Mouse (Mus musculus) gastrocnemius, adult 2 months (tissue): ENCODE results near the gene Ski. TPM values are rescaled to one million over a fixed set of nuclear protein-coding genes. Genes with fewer than 3 reads are reported as not detected.

Source experiments
- DNase-seq: peaks from one replicate; pipeline ENCODE4 v3.0.0; 2022
- H3K27ac ChIP-seq: fragments of 200-600 bp; 2 replicates; pipeline ENCODE4 v1.8.1; 2022; ENCODE audit warnings: mild to moderate bottlenecking
- H3K4me3 ChIP-seq: fragments of 200-600 bp; 2 replicates; pipeline ENCODE4 v1.8.1; 2022; ENCODE audit warnings: mild to moderate bottlenecking, moderate library complexity
- CTCF ChIP-seq: fragments of 200-600 bp; IDR thresholded peaks from 2 replicates; pipeline ENCODE4 v1.8.1; 2022; ENCODE audit warnings: antibody characterized with exemption, mild to moderate bottlenecking, moderate library complexity
- intact Hi-C: fragments of 180-260 bp; cut with DNase I; formaldehyde crosslinking; loops from one replicate; pipeline ENCODE4 v1.15.1; 2025
- total RNA-seq, 2 experiments: library from RNA; stranded (reverse); gene quantifications; 2 replicates each; pipeline ENCODE4 v1.2.3; 2021

The Ski gene
- total RNA-seq, 2 experiments from 2014 or later: 28.5 to 35.6 TPM

DNA sequence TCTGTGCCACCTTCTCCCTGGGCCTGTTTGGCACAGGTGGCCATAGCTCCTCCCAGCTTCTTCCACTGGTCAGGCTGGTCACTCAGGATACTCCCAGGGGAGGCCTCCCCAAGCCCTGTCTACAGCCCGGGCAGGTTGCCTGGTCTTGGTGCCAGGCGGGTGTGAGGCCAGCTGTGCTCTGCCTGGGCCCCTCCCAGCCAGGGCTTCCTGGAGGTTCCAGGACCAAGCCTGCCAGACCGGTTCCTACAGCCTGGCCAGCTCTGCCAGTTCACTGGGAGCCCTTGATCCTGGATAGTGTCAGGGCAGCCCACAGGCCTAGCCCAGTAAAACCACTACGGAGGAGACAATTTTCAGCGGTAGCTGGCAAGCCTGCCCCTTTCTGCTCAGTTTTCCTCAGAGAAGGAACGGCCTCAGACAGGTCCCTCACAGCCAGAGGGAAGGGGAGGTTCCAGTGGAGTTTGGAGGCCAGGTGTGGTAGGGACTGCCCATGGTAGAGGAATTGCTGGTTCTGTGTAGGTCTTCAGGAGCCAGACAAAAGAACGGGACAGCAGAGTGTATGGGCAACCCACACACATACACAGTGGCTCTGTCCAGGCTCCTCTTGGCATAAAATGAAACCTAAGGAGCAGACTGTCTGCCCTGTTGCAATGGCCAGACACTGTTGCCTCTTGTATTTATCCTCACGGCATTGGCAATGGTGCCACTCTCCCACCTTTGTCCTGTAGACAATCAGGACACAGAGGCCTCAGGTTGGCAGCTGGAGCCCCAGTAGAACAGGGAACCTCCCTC is 73.3 kb downstream of the Ski start:
- no peak for TF ChIP-seq CTCF
- intact Hi-C loops: loop anchor here (5.0 kb wide), 1 partner anchor 73 kb away; the partner anchor contains the start of gene Ski
- H3K27ac ChIP-seq: peak overlapping the region; percentile 93
- H3K4me3 ChIP-seq: no peak overlapping the region
- peak; percentile 96 for DNase-seq

DNA sequence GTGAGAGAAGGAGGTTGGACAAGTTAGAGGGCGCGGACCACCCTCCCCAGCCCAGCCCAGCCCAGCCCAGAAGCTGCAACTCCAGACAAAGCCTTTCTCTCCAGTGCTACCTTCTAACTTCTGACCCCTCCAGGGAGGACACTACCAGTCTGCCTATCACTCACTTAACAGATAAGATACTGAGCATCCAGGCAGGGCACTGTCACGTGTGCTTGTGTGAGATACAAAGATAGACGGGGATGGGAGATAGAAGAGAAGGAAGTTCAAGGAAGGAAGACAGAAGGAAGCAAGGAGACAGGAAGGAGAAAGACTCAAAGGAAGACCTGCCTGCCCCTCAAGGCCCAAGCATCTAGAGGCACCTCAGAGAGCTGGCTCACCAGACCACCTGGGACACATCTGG is 73.9 kb downstream of the Ski start:
- intact Hi-C loops: loop anchor here (5.0 kb wide), 1 partner anchor 74 kb away; the partner anchor contains the start of gene Ski
- Histone ChIP-seq H3K4me3 (no peak overlapping the region), H3K27ac (peak overlapping the region; percentile 93)
- DNase-seq: no peak
- TF ChIP-seq CTCF: no peak

DNA sequence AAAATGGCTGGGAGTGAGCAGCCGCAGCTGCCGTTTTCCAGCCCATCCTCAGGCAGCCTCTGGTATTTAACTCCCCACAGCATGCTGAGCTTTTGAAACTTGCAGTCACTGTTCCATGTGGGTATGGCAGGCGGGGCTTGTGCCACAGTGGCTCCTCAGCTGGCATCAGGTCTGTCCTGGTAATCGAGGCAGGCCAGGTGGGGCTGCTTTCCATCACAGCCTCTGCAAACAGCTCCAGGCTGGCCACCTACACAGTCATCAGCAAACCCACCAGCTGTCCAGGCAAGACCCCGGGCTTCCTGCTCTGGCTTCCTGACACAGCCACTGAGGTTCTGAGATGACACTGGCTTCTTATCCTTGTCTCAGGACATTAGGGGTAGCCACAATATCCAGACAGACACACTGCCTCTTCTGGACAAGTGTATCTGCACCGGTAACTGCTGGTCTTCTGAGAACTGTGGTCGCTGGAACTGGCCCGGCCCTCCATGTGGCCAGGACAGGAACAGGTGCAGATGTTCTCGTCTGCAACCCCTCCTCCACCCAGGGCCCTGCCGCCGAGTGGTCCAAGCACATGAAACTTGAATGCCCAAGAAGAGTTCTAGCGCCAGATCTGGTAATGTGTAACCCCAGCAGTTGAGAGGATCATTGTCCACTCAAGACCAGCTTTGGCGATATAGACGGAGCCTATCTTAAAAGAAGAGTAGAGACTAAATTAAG is 76.1 kb downstream of the Ski start:
- H3K27ac ChIP-seq: peak overlapping the region; percentile 90
- no peak for TF ChIP-seq CTCF
- no peak overlapping the region for H3K4me3 ChIP-seq
- intact Hi-C loops: loop anchor here (5.0 kb wide), 1 partner anchor 76 kb away; the partner anchor contains the start of gene Ski
- no peak for DNase-seq

DNA sequence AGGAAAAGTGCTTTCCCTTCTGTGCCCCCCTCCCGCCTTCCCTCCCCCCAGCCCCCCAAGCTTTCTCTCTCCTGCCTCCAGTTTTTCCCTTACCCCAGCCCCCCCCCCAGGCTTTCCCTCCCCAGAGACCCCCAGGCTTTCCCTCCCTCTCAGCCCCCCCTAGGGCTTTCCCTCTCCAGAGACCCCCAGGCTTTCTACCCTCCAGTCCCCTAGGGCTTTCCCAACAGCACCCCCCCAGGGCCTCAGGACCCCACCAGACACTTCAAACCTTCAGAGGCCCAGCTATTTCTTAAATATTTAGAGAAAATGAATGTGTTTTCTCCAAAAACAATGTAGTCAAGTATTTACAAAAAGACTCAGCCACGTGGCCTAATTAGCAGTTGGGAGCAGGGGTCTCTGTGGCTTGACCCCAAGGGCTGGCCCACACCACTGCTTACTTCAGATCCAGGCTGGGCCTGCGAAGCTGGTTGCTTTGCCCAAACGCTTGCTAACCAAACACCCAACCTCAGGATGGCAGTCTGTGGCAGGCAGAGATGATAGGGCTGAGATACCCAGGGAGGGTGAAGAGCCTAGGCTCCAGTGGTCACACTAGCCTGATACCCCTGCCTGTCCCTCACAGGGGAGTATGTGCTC is 77.7 kb downstream of the Ski start:
- peak overlapping the region; percentile 90 for H3K27ac ChIP-seq
- DNase-seq: no peak
- intact Hi-C loops: loop anchor here (5.0 kb wide), 1 partner anchor 78 kb away; the partner anchor contains the start of gene Ski
- no peak overlapping the region for H3K4me3 ChIP-seq
- TF ChIP-seq CTCF: no peak

DNA sequence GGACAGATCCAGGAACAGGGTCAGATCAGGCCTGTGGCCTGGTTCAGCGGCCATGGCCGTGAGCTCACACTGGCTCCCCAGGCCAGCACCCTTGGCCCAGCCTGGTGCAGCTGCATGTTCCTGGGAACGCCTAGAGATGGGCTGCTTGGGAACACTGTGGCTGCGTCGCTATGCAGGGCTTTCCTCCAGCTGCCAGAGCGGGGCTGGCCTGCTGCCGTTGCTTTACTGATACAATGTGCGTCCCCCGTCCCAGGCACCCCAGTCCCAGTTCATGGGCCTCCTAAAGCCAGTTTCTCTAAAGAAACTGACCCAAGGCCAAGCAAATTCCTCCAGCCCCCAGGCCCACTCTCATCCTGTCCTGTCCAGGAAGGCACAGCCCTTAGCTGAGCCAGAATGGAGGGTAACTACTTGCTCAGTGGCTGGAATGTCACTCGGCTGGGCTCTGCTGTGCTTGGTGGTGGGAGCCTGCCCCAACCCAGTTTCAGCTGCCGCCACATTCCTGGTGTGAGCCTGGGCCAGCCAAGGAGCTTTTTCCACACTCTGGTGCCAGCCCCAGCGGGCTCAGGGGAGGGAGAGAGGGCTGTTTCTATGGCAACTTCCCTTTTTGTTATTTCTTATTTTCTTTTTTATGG is 78.4 kb downstream of the Ski start:
- intact Hi-C loops: no loop called here
- DNase-seq: peak; percentile 91
- TF ChIP-seq CTCF: no peak

DNA sequence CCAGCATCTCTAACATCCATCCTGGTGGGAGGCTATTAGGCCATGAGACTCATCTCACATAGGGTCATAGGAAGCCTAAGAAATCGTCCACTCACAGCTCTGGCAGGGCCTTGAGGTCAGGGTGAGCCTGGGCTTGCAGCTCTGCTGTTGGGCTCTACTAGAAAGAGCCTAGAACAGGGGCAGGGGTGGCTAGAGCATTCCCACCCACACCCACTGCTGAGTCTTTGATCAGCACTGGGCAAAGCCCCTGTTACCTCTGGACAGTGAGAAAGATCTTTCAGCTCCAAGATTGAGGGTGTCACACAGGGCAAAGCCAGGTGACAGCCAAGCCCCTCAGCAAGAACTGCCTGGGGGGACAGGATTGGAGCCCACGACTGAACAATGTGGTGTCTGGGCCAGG is 79.0 kb downstream of the Ski start:
- H3K4me3 ChIP-seq: peak overlapping the region; percentile 17
- peak overlapping the region; percentile 90 for H3K27ac ChIP-seq
- TF ChIP-seq CTCF: no peak
- DNase-seq: no peak
- intact Hi-C loops: no loop called here

More for the DNA sequence above, 78.4 kb downstream of the Ski start:
- Histone ChIP-seq H3K4me3 (peak overlapping the region; percentile 17), H3K27ac (peak overlapping the region; percentile 90)

DNA sequence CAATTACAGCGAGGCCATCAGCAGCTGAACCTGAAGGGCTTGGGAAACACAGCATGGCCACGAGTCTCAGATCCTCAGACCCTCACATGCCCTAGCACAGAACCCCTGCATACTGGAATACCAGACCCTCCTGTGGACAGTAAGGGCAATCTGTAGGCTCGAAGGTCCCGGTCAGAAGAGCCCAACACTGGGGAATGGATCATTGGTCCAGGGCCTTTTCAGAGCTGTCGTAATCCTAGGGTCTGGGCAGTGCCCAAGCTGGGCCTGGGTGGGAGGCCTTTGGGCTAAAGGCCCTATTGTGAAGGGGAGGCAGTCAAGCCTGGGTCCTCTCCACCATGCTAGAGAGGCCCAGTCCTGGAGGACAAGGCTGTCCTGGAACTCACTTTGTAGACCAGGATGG is 79.6 kb downstream of the Ski start:
- TF ChIP-seq CTCF: no peak
- no peak overlapping the region for H3K4me3 ChIP-seq
- DNase-seq: no peak
- intact Hi-C loops: no loop called here
- peak overlapping the region; percentile 90 for H3K27ac ChIP-seq

DNA sequence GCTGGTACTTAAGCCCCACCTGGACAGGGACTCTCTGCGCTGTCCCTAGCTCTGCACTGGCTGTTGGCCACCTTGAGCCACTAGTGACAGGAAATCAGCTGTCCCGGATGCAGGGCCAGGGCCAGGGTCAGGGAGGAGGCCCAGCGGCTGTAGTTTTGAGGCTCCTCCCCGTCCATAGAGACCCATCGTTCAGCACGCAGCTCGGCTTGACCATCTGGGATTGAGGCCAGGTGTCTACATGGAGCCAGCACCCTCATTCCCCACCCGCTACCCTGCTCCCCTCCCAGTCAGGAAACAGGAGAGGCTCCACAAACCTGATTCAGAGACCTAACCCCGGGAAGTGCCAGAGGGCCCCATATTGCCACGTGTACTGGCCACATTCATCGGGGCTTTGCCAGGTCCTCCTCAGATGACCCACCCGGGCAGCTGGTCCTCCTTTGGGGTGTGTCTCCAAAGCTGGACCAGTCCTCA is 81.6 kb downstream of the Ski start:
- Histone ChIP-seq H3K4me3 (peak overlapping the region; percentile 57), H3K27ac (peak overlapping the region; percentile 90)
- TF ChIP-seq CTCF: no peak
- DNase-seq: peak; percentile 94
- intact Hi-C loops: no loop called here

DNA sequence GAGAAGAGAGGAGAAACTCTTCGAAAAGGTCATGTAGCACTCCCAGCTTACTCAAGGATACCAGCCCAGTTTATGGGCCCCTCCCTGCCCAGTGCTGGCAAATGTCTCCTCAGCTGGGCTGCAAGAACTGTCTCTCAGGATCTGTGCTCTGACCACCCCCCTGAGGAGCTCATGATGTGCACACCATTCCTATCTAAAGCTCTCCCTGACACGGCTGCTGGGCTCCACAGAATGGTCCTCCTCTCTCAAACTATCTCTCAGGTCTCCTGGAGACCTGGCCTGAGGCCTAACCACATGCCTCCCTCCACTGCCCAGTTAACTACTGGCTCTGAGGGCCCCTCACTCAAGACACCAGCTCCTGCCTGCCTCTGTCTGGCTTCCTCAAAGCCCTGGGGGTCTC is 82.2 kb downstream of the Ski start:
- Histone ChIP-seq H3K4me3 (peak overlapping the region; percentile 57), H3K27ac (peak overlapping the region; percentile 90)
- DNase-seq: peak; percentile 59
- no peak for TF ChIP-seq CTCF
- intact Hi-C loops: no loop called here

DNA sequence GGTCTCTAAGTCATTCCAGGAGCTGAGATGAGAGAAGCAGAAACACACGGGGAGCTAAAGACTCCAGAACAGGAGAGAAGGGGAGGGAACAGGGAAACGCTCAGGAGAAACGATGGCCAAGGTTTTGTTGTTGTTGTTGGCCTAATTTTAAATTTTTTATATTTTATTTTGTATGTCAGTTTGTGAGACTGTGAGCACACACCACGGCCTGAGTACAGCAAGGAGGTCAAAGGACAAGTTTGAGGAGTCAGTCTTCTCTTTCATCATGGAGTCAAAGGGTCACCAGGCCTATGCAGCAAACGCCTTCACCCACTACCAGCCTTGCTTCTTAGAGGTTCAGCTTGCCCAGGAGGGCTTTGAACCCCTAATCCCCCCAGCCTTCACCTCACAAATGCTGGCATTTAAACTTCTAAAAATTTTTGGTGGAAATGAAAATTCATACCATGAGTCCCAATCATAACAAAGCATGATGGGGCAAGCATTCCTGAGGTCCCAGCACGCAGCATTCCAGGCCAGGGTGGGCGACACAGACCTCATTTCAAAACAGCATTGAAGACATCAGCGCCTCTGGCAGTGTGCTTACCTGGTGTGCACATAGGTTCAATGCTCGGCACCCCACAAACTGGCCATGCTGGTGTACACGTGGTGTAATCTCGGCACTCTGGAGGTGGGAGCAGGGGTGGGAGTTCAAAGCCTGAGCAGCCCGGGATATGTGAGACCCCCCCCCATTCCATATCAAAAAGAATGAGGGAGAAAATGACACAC is 82.9 kb downstream of the Ski start:
- DNase-seq: no peak
- intact Hi-C loops: no loop called here
- TF ChIP-seq CTCF: no peak
- peak overlapping the region; percentile 90 for H3K27ac ChIP-seq
- H3K4me3 ChIP-seq: no peak overlapping the region

DNA sequence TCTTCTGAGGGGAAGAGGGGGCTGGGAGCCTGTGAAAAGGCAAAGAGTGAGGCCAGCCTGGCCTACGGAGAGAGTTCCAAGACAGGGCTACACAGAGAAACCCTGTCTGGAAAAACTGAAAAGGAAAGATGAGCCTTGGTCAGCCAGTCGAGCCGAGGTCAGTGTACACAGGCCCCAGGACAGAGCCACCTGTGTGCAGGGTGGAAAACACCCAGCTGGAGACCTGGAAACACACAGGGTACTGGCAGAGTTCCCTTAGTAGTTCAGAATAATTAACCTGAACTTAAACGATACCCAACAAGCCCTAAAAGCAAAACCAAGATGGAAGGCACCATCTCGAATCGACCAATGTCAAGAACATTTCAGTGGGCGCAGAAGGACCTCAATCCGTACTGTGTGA is 83.9 kb downstream of the Ski start:
- no peak for TF ChIP-seq CTCF
- no peak for DNase-seq
- peak overlapping the region; percentile 90 for H3K27ac ChIP-seq
- no peak overlapping the region for H3K4me3 ChIP-seq
- intact Hi-C loops: no loop called here

DNA sequence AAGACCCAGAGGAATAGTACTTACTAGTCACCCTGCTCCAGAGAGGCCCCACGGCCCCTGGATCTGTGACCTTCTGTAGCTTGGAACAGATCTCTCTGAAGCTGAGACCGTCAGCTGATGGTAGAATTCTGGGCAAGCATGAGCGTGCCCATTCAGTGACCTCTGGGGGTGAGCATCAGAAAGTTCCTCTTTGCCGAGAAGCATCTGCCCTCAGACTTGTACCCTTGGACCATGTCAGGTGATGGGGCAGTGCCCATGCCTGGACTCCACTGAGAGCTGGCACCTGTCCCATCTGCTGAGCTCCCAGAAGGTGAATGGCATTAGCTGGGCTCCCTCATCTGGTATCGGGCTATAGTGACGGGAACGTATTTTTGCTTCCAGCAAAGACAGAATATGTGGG is 84.5 kb downstream of the Ski start:
- peak overlapping the region; percentile 90 for H3K27ac ChIP-seq
- intact Hi-C loops: no loop called here
- peak; percentile 64 for DNase-seq
- H3K4me3 ChIP-seq: no peak overlapping the region
- no peak for TF ChIP-seq CTCF
